Mouse (Mus musculus): ENCODE data around the gene Vstm5.

DNA sequence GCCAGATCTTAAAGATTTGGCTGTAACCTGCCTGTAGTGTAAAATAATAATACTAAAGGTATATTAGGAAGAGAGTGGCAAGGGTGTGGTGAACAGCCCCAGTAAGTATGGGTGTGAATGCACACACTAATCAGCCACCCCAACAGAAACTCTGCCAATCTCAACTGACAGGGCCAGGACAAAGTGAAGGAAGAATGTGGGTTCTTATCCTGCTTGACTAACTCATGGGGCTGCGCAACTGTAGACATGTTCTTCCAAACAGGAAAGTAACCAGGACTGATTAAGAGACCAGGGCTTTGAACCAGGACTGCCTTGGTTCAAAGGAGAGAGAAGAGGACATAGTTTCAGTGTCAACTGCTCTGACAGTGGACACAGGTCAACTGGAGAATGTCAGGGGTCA is 3.3 kb downstream of the Vstm5 start:
- TF ChIP-seq CTCF (IDR thresholded peaks at IDR 0.05; ENCODE audit: low read depth, low read length) (no peak), TAL1 (conservative IDR thresholded peaks at IDR 0.05; ENCODE audit: low read depth, low read length) (no peak)
